Mouse (Mus musculus): Measurements from ENCODE around the gene Mbd4.
A peak's percentile ranks its signal among the peaks of the same experiment; 100 is the strongest.

Gene Mbd4

DNA sequence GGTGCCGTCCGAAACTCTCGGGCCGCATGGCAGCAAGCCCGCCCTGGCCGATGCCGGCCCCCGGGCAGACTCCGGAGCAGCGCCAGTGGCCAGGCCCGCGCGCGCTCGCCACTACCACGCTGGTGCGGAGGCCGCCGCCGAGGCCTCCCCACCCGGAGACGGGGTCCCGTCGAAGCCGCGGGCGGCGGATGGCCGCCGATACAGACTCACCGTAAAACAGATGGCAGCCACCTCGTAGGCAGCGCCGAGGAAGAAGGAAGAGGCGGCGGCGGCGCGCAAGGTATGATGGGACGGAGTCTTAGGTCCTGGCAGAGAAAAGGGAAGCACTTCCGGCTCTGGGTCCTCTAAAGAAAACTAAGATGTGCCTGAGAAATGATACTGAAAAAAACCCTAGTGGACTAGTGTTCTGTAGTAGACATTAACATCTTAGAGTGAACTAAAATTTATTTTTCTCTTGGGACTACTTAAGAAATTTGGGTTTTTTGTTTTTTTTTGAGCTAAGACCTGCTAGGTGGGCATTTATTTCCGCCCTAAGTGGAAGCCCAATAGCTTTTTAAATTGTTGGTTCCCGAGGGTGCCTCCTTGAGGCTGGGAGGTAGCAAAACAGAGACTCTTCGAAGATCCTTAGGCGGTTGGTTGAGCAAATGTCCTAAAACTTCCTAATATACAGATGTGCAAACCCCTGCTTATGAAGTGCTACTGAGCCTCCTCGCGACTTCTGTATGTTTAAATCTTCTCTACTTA is 44.5 kb downstream of the Mbd4 start, which contains the start of gene Rpl32:
TSS of gene Rpl32 (minus strand) at position 260 of the 744 bp plus-strand sequence.
- peak; percentile 89 to 93 for DNase-seq

DNA sequence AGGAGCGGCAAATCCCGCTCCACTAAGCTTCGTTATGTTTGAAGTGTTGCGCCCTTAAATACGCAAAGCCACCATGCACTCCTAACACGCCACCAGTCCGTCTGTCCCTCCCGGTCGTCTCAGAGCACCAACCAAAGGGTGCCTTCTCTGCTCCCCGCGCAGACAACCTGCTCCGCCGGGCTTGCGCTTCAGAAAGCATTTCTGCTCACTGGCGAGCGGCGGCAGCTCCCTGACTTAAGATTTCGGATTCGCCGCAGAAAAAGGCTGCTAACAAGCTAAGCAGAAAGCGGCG is 45.0 kb downstream of the Mbd4 start:
- DNase-seq: no peak

DNA sequence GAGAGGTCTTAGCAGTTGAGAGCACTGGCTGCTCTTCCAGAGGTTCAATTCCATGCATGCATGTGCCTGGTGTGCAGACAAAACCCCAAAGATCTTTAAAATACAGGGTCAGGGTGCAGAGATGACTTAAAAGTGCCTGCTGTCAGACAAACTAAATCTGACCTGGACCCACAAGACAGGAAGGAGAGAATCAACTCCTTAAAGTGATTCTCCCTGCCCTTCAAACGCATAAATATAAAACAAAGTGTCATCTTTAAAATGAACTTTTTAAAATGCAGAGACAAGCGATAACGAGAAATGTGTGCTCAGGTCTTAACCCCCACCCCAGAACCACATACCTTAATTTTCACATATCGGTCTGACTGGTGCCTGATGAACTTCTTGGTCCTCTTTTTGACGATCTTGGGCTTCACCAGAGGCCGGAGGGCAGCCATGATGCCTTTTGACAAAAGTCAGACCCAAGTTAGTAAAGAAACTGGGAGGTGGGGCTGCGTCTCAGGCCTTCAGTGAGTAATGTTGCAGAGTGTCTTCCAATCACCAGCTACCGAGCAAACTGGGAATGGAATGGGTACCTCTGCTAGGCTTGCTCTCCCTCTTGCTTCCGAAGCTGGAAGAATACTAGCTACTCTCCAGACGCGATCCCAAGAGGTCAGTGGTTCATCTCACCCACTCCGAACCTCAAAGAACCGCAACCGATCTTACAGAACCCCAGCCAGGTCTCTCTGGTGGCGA is 45.5 kb downstream of the Mbd4 start:
- DNase-seq: peak; percentile 20 to 51

DNA sequence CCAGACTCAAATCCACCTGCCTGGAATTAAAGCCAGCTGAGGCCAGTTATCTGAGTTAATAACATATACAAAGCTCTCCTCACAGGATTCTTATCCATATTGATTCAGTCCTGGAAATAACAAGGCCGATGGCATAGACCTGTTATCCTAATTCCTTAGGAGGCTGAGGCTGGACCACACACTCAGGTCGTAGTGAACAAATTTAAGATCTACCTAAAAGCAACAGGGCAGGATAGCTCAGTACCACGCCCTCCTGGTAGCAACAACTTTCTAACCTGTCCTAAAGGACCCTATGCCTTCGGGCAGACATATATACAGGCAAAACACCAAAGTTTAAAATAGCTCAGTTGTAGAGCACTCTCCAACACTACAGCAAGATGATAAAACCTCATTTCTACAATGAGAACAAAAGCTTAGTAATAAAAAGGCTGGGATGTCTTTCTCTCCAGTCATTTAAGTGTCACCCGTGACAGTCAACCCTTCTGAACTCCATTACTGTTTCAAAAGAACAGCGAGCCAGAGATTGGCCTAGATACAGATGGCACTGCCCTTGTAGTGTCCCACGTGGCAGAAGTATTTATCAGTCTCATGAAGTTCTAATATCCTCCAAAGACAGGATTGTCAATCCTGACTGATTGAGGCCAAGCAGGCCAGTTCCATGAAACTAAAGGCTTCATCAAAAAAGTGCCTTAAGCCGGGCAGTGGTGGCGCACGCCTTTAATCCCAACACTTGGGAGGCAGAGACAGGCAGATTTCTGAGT is 48.6 kb downstream of the Mbd4 start:
- no peak for DNase-seq

DNA sequence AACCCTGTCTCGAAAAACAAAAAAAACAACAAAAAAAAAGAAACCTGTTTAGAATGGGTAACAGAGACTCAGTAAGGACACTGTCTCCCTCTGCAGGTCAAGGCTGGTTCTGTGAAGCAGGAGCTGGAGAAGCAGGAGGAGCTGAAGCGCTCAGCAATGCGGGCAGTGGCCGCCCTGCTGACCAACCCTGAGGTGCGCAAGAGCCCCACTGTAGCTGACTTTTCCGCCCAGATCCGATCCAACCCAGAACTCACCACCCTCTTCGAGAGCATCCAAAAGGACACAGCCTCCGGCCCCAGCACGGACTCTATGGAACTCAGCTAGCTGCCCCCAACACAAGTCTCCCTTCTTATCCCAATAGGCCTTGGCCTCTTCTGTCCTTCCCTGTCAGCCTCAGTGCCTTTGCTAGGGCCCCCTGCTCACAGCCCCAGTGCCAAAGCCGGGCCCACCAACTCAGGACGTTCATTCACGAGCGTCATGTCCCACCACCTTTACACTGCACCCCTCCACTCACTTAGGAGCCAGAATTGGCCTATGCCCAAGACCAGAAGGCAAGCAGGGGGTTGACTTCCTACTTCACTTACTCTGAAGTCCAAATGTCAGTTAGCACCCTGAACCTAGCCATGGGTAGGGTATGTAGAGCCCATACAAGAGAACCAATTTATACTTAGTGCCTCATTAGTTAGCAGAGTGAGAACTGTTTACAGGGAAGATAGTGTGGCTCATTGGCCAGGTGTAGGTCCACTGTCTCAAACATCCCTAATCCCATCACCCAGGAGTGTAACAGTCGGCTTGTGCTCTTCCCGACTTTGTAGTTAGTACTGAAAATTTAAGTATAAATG is 49.4 kb downstream of the Mbd4 start:
- DNase-seq: peak; percentile 91 to 94

DNA sequence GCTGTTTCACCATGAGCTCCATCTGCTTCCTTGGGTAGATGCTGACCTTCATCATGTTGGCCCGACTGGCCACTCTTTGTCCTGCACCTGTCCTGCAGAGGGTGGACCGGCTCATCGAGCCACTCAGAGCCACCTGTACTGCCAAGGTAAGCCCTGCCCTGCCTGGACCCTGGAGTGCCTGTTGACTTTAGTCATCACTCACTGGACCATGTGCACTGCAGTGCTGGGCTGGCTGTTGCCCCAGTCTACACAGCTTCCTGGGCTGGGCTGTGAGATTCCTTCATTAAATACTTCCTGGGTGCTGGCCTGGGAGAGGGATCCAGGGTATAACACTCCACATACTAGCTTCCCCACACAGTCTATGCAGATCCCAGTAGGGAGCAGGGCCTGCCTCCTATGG is 51.4 kb downstream of the Mbd4 start:
- no peak for DNase-seq

DNA sequence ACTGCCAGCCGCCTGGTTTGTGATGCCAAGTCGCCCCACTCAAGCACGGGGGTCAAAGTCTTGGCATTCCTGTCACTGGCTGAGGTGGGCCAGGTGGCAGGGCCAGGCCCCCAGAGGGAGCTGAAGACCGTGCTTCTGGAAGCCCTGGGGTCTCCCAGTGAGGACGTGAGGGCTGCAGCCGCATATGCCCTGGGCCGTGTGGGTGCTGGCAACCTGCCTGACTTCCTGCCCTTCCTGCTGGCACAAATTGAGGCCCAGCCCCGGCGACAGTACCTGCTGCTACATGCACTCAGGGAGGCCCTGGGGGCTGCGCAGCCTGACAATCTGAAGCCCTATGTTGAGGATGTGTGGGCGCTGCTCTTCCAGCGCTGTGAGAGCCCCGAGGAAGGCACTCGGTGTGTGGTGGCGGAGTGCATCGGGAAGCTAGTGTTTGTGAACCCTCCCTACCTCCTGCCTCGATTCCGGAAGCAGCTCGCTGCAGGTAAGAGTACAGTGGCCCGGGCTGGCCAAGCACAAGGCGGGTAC is 60.4 kb downstream of the Mbd4 start:
- DNase-seq: peak in 1 of 2 experiments; percentile 42

DNA sequence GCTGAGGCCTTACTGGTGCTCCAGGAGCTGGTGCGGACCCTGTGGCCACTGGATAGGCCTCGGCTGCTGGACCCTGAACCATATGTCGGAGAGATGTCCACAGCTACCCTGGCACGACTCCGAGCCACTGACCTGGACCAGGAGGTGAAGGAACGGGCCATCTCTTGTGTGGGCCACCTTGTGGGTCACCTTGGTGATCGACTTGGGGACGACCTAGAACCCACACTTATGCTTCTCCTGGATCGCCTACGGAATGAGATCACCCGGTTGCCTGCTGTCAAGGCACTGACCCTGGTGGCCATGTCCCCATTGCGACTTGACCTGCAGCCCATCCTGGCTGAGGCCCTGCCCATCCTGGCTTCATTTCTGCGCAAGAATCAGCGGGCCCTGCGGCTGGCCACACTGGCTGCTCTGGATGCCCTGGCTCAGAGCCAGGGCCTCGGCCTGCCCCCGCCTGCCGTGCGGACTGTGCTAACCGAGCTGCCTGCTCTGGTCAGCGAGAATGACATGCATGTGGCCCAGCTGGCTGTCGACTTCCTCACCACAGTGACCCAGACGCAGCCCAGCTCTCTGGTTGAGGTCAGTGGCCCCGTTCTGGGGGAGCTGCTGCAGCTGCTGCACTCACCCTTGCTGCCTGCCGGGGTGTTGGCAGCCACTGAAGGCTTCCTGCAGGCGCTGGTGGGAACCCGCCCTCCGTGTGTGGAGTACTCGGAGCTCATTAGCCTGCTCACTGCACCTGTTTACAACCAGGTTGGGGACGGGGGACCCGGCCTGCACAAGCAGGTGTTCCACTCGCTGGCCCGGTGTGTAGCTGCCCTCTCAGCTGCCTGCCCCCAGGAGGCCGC is 61.1 kb downstream of the Mbd4 start:
- DNase-seq: peak; percentile 70 to 83

DNA sequence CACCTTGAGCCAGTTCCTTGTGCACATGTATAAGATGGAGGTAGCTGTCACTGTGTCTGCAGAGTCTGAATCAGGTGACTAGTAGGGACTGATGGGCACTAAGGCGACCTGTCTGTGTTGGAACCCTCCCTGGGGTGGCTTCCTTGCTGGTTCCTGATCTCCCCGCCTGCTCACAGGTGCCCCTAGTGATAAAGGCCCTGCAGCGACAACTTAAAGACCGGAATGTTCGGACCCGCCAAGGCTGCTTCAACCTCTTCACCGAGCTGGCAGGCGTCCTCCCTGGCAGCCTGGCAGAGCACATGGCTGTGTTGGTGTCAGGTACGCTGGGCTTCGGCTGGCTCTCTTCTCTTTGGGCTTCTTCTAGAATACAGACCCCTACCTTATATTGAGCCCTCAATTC is 62.2 kb downstream of the Mbd4 start:
- DNase-seq: no peak
